Mouse (Mus musculus) kidney, embryonic 16.5 days (tissue): ENCODE data around the gene Brat1. TPM values are rescaled to one million over a fixed set of nuclear protein-coding genes. Genes with fewer than 3 reads are reported as not detected.

Experiments
- ATAC-seq: fragments of 200-750 bp; cut with Nextera tagmentation; 2 replicates; pipeline ENCODE4 v1.8.0; 2017; ENCODE audit warnings: moderate TSS enrichment; ENCODE audit not compliant: low FRiP score, low TSS enrichment
- H3K27ac ChIP-seq: fragments of 300-500 bp; sonication (generic); 2 replicates; pipeline ENCODE4 v1.5.1; 2014; ENCODE audit warnings: low read length
- H3K27me3 ChIP-seq: fragments of 300-500 bp; sonication (generic); 2 replicates; pipeline ENCODE4 v1.6.1; 2014; ENCODE audit warnings: low read length, control low read depth, mixed read lengths; ENCODE audit not compliant: insufficient read depth
- H3K36me3 ChIP-seq: fragments of 300-500 bp; sonication (generic); 2 replicates; pipeline ENCODE4 v1.6.1; 2014; ENCODE audit warnings: low read length, control low read depth, mixed read lengths; ENCODE audit not compliant: insufficient read depth
- H3K4me1 ChIP-seq: fragments of 300-500 bp; sonication (generic); 2 replicates; pipeline ENCODE4 v1.6.1; 2014; ENCODE audit warnings: low read length, control low read depth, mixed read lengths; ENCODE audit not compliant: insufficient read depth
- H3K4me2 ChIP-seq: fragments of 300-500 bp; sonication (generic); replicated peaks from 2 replicates; pipeline ENCODE4 v1.6.1; 2014; ENCODE audit warnings: low read depth, low read length
- H3K4me3 ChIP-seq: fragments of 300-500 bp; sonication (generic); 2 replicates; pipeline ENCODE4 v1.5.1; 2014; ENCODE audit warnings: mild to moderate bottlenecking, low read length
- H3K9ac ChIP-seq: fragments of 300-500 bp; sonication (generic); replicated peaks from 2 replicates; pipeline ENCODE4 v1.6.1; 2014; ENCODE audit warnings: low read length
- H3K9me3 ChIP-seq: fragments of 300-500 bp; sonication (generic); 2 replicates; pipeline ENCODE4 v1.6.1; 2016; ENCODE audit warnings: low read length, control low read depth
- WGBS: fragments of 180-500 bp; shearing (Covaris S2); extraction: QIAGEN DNeasy Blood & Tissue Kit; methylation state at CpG from one replicate; pipeline ENCODE4 v1.1.7; 2014; 5-methylcytosine and 5-hydroxymethylcytosine counted together
- polyA plus RNA-seq: library from polyadenylated mRNA; unstranded; fragments of >200 nt; fragmentation: Nextera tagmentation; extraction: Ambion mirVana; gene quantifications from 2 replicates; pipeline ENCODE4 v1.2.1, GENCODE M21; 2015

Brat1 gene
- polyA plus RNA-seq, 1 experiment from 2014 or later, result 30.9 TPM

DNA sequence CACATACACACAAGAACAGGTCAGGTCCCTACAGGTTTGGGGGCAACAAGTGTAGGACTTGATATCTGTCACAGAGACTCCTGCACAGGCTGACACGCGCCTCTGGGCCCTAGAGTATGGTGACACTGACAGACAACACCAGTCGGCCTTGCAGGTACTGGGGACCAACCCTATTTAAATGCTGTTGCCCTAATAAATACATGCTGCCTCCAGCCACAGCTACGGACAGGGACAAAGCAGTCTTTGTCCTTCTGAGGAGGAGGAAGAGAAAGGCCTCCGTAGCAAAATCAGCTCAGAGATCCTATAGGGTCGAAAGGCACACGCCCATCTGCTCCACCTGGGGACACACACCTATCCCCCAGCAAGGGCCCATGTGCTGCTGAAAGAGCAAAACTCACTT is 8.8 kb upstream of the Brat1 start:
- no peaks in the 10 kb centered on the region for H3K9me3 ChIP-seq
- no peaks in the 10 kb centered on the region for H3K27me3 ChIP-seq
- no peak overlapping the region for H3K4me2 ChIP-seq
- WGBS, result 80% methylated on average over 7 of the region's 7 CpGs
- no peak overlapping the region for H3K4me3 ChIP-seq
- no peak overlapping the region for H3K9ac ChIP-seq
- no peak for ATAC-seq
- H3K4me1 ChIP-seq, result peaks cover 12% of the 10 kb centered on the region
- H3K27ac ChIP-seq, result no peak overlapping the region
- peaks cover 33% of the 10 kb centered on the region for H3K36me3 ChIP-seq

DNA sequence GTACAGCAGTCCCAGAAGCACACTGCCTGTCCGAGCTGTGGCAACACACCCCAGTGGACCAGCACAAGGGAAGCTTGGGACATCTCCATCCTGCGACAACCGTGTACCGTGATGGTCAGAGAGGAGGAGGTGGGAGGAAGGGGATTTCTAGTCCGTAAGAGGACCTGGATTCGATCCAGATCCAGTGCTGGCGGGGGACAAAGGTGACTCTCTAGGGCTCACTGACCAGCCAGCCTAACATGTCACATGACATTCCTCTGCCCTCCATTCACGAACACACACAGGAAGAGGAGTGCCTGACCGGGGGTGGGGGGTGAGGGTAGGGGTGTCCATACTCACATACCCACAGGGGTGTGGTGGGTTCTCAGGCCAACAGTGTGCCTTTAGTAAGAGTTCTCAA is 5.0 kb upstream of the Brat1 start:
- Histone ChIP-seq H3K9ac (no peak overlapping the region), H3K27me3 (no peaks in the 10 kb centered on the region), H3K9me3 (no peaks in the 10 kb centered on the region), H3K4me1 (peaks cover 25% of the 10 kb centered on the region), H3K4me2 (no peak overlapping the region), H3K36me3 (peaks cover 16% of the 10 kb centered on the region), H3K27ac (no peak overlapping the region), H3K4me3 (no peak overlapping the region)
- no peak for ATAC-seq
- 73% methylated on average over 9 of the region's 9 CpGs for WGBS

- Histone ChIP-seq H3K4me3 (peak overlapping the region; percentile 77), H3K36me3 (peaks cover 7% of the 10 kb centered on the region), H3K9ac (peak overlapping the region; percentile 90), H3K4me1 (peaks cover 32% of the 10 kb centered on the region), H3K27me3 (no peaks in the 10 kb centered on the region), H3K4me2 (peak overlapping the region; percentile 73), H3K27ac (peak overlapping the region; percentile 87), H3K9me3 (no peaks in the 10 kb centered on the region)
- ATAC-seq, result peak; percentile 25
- 0% methylated on average over 25 of the region's 25 CpGs for WGBS
These were observed 3.1 kb upstream of the Brat1 start for GRCm38 (mm10) chr5:140701661-140702060.

GRCm38 (mm10) chr5:140702103-140702513 is 2.7 kb upstream of the Brat1 start, which contains the start of gene Iqce:
Iqce (minus strand) TSS chr5:140702378.
- Histone ChIP-seq H3K36me3 (peaks cover 4% of the 10 kb centered on the region), H3K27me3 (no peaks in the 10 kb centered on the region), H3K4me2 (peak within 1 kb of the TSS; percentile 73), H3K4me1 (peaks cover 32% of the 10 kb centered on the region), H3K9me3 (no peaks in the 10 kb centered on the region), H3K4me3 (peak within 1 kb of the TSS; percentile 77), H3K27ac (peak within 1 kb of the TSS; percentile 87), H3K9ac (peak within 1 kb of the TSS; percentile 90)
- ATAC-seq, result peak; percentile 71
- WGBS, result under 1% methylated on average over 33 of the region's 33 CpGs

DNA sequence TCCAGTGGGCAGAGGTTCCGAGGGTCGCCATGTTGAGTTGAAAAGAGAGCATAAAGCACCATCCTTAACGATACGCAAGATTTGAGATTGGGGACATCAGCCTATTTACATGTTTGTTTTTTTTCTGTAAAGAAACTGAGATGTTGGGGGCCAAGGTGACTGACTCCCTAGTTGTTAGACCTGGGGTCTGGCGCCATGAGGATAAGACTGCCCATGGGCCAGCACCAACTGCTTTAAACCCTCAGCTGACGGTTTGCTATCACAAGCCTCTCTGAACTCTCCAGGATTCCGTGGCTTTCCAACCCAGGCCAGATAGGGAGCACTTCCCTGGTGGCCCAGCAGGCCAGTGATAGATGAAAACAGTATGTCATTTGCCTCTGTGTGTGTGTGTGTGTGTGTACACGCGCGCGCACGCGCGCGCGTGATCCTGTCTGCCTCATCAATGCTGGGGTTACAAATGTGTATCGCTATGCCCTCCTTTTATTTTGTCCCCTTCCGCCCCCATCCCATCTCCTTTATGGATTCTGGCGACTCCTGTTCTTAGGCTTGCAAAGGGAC is 2.1 kb upstream of the Brat1 start:
- no peak for ATAC-seq
- Histone ChIP-seq H3K4me2 (peak overlapping the region; percentile 73), H3K27ac (peak overlapping the region; percentile 87), H3K4me3 (peak overlapping the region; percentile 77), H3K9me3 (no peaks in the 10 kb centered on the region), H3K4me1 (peaks cover 32% of the 10 kb centered on the region), H3K36me3 (0 out of 2 replicates have a peak, but pooled peaks cover 6% of the 10 kb centered on the region), H3K9ac (peak overlapping the region; percentile 90), H3K27me3 (no peaks in the 10 kb centered on the region)
- WGBS, result 65% methylated on average over 19 of the region's 19 CpGs

GRCm38 (mm10) chr5:140703480-140704377 is 1.1 kb upstream of the Brat1 start:
- H3K27me3 ChIP-seq, result no peaks in the 10 kb centered on the region
- no peaks in the 10 kb centered on the region for H3K9me3 ChIP-seq
- H3K4me1 ChIP-seq, result peaks cover 32% of the 10 kb centered on the region
- no peak for ATAC-seq
- H3K4me2 ChIP-seq, result peak overlapping the region; percentile 44
- peak overlapping the region; percentile 63 for H3K4me3 ChIP-seq
- H3K9ac ChIP-seq, result peak overlapping the region; percentile 53
- peaks cover 12% of the 10 kb centered on the region; the same call in 1 of the 2 replicates for H3K36me3 ChIP-seq
- 41% methylated on average over 17 of the region's 17 CpGs for WGBS
- H3K27ac ChIP-seq, result peak overlapping the region; percentile 92

- peak overlapping the region; percentile 81 for H3K9ac ChIP-seq
- H3K4me1 ChIP-seq, result peaks cover 23% of the 10 kb centered on the region
- peak overlapping the region; percentile 83 for H3K4me2 ChIP-seq
- peak overlapping the region; percentile 63 for H3K4me3 ChIP-seq
- H3K27me3 ChIP-seq, result no peaks in the 10 kb centered on the region
- peak overlapping the region; percentile 82 for H3K27ac ChIP-seq
- H3K36me3 ChIP-seq, result peaks cover 20% of the 10 kb centered on the region
- H3K9me3 ChIP-seq, result no peaks in the 10 kb centered on the region
- 49% methylated on average over 7 of the region's 7 CpGs for WGBS
- ATAC-seq, result no peak
These were observed 825 bp downstream of the Brat1 start for GRCm38 (mm10) chr5:140705501-140706171.

- Histone ChIP-seq H3K36me3 (peaks cover 61% of the 10 kb centered on the region), H3K4me3 (no peak overlapping the region), H3K27me3 (no peaks in the 10 kb centered on the region), H3K4me1 (peaks cover 7% of the 10 kb centered on the region), H3K4me2 (no peak overlapping the region), H3K9ac (no peak overlapping the region), H3K27ac (no peak overlapping the region), H3K9me3 (no peaks in the 10 kb centered on the region)
- no peak for ATAC-seq
- 95% methylated on average over 6 of the region's 6 CpGs for WGBS
These were observed 5.5 kb downstream of the Brat1 start for GRCm38 (mm10) chr5:140710315-140710714.

DNA sequence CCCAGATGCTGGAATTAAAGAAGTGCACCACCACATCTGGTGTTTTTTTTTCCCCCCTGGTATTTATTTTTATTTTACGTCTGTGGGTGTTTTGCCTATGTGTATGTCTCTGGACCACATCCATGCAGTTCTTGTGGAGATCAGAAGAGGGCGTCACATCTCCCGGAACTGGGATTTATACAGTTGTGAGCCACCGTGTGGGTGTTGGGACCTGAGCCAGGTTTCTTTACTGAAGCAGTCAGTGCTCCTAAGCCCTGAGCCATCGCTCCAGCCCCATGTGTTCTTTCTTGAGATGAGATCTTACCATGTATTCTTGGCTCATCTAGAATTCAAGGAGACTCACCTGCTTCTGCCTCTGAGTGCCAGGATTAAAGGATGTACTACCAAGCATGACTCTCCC is 6.2 kb downstream of the Brat1 start:
- no peak overlapping the region for H3K4me3 ChIP-seq
- 80% methylated on average over 5 of the region's 5 CpGs for WGBS
- H3K4me1 ChIP-seq, result peaks cover 1% of the 10 kb centered on the region
- no peaks in the 10 kb centered on the region for H3K27me3 ChIP-seq
- no peak overlapping the region for H3K4me2 ChIP-seq
- H3K27ac ChIP-seq, result no peak overlapping the region
- H3K36me3 ChIP-seq, result peaks cover 68% of the 10 kb centered on the region
- no peaks in the 10 kb centered on the region for H3K9me3 ChIP-seq
- no peak for ATAC-seq
- H3K9ac ChIP-seq, result no peak overlapping the region
